Mouse (Mus musculus) cerebellum, adult 11-12 months (tissue): ENCODE data around the gene Gfi1.

ENCODE experiments used
- DNase-seq: peaks from one replicate; pipeline ENCODE4 v3.0.0; 2022

Gene Gfi1

DNA sequence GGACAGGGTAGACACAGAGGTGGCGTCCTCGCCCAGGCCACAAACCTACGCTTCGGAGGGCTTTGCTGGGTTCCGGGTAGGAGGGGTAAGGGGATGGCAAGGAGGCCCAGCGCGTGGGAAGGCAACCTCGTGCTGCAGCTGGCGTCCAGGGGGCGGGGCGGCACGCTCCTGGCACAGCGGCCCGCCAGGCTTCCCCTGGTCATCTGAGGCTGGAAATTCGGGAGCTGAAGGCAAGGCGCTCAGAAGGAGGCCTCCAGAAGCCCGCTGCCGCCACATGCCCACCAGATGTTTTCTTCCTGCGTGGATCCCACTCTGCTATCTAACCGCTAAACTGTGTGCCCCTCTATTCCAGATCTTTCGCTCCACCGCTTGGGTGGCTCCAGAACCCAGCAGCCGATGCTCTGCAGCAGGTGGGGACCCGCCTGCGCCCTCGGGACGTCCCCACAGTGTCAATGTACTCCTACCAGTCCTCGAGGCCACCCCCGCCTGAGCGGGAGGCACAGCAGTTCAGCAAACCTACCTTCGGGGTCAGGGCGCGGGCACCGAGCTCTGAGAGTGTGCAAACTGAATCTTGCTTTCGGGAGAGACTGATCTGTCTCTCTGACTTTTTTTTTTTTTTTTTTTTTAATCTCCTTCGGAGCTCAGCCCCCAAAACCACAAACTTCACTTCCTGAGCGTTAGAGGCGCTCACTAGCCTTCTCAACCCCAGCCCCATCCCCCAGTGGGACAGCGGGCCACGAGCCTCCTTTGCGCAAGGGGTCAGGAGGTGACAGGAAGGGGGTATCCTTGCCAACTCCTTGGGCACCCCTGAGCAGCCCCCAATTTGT, at the start of gene Gfi1:
Gfi1 (minus strand) TSS at position 602 of the 827 bp plus-strand sequence.
- no peak for DNase-seq

- no peak for DNase-seq
Observed at GRCm38 (mm10) chr5:107772049-107772448, 46.2 kb upstream of the Gfi1 start.

DNA sequence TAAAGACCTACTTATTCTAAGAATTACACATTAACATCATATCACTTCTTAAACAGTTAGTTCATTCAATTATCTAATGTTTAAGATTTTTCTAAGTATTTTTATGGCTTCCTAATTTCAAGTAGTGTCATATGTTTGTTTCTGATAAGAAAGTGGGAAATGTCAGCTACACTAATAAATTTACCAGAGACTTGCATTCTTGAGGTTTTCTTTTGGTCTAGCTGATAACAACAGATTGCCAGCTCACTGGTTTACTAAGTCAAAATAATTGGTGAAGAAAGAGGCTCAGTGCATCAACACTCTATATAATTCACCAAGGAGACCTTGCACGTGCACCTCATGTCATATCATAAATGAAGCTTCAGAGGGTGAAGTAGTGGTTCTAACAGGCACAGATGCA, 42.4 kb upstream of the Gfi1 start:
- DNase-seq: no peak

GRCm38 (mm10) chr5:107765946-107766345, 40.1 kb upstream of the Gfi1 start:
- DNase-seq: no peak

DNA sequence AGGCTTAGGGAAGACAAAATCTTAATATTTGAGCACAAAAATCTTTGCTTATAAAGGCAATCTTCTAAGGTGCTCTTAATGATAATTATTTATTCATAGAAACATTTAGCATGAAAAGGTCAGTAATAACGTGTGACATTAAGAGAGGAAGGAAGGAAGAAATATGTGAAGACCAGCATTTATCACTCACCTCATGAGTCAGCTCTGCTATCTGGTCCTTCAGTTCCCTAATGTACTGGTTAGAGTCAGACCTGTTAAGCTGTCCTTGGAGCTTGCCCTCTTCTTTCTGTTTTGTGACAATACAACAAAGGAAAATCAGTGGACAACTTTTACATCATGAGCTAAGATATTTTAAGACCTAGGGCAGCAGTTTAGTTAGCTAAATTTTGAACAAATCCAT, 38.6 kb upstream of the Gfi1 start:
- no peak for DNase-seq

DNA sequence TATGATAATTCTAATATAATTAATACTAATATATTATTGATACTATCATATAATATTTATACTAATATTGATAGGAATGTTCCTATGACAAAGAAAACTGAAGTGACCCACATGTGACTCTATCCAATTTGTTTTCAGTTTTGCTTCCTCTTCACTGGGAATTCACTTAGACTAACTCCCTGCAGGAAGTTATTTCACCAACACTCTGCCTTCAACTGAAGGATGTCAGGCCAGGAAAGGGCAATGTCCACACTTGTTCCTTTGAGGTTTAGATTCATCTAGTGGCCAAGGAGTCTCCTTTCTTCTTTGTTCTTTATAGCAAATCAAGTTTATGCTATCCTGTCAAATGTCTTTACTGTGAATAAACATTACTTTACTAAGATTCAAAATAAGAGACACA, 37.8 kb upstream of the Gfi1 start:
- DNase-seq: no peak

DNA sequence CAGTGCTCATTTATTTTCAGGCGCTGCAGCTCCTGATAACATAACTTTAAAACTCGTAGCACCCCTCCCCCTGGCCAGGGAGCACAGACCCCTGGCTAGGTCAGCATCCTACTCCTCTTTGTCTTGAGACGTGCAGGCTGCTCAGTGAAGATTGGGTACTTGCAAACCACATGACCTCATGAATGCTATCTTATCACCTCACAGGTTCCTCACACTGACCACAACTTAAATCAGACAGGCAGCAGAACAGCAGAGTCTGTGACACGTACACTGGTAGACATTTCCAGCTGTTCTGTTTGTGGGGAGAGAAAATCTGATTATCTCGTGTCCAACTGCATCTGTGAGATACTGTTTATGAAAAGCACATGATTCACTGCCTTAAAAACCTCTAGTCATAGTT, 33.3 kb upstream of the Gfi1 start:
- DNase-seq: no peak

DNA sequence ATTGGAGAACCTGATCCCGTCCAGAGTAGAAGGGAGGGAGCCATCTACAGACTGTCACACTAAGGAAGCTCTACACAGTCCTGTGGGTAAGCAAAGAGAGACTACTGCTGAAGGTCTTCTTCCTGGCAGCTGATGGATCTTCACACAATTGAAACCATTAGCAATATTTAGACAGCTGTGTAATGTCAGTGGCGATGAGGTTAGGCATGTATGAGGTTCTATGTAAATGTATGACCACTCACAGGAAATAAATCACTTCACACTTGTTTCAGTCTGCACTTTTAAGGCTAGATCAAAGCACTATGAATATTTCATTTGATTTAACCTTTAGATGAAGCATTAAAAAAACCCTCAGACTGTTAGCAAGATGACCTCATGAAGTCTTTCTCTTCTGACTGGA, 30.2 kb upstream of the Gfi1 start:
- no peak for DNase-seq

GRCm38 (mm10) chr5:107754740-107755139, 28.9 kb upstream of the Gfi1 start:
- no peak for DNase-seq

DNA sequence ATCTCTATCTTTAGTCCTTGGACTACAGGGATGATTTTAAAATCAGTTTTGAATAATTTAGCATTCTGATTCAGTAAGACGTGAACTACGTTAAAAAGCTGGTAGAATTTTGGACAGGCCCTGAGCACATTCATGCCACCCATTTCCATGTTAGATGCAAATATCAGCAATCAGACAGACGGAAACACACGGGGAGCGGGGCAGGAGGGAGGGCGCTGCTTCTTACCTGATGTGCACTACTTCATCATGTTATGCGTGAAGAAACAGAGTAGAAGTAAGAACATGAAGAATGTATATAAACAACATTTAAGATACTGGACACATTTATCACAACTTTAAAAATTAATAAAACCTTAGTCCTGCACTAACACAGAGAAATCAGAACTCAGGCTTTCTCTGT, 27.8 kb upstream of the Gfi1 start:
- no peak for DNase-seq

- DNase-seq: no peak
Observed at GRCm38 (mm10) chr5:107749229-107749916, 23.5 kb upstream of the Gfi1 start.

- DNase-seq: no peak
Observed at GRCm38 (mm10) chr5:107739023-107739422, 13.2 kb upstream of the Gfi1 start.

DNA sequence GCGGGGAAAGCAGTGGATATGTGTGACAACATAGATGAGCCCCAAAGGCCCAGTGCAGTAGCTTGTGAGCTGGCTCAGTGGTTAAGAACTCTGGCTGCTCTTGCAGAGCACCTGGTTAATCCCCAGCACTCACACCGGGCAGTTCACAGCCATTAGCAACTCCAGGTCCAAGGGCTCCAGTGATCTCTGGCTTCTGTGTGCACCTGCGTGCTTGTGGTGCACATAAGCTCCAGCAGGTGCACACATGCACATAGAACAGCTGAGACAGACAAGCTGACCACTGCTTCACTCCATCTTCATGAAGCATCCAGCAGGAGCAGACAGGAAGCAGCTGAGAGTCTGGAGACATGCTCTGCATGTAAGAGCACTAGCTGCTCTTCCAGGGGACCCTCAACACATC, 12.5 kb upstream of the Gfi1 start:
- DNase-seq: no peak

DNA sequence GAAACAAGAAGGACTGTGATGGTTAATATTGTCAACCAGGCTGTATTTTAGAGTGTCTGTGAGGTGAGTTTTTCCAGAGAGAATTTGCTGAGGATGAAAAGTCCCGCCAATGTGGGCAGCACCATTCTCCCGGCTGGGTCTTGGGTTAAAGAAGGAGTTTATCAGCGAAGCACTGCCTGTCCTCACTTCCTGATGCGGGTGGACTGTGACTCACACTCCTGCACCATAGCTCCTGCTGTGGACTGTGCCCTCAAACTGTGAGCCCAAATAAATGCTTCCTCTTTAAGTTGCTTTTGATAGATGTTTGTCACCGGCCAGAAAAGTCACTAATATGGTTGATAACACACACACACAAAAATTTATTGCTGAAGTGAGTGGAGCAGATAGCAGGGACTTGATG, 10.3 kb upstream of the Gfi1 start:
- DNase-seq: no peak

- no peak for DNase-seq
Observed at GRCm38 (mm10) chr5:107731844-107732243, 6.0 kb upstream of the Gfi1 start.

GRCm38 (mm10) chr5:107731408-107731807, 5.6 kb upstream of the Gfi1 start:
- no peak for DNase-seq

DNA sequence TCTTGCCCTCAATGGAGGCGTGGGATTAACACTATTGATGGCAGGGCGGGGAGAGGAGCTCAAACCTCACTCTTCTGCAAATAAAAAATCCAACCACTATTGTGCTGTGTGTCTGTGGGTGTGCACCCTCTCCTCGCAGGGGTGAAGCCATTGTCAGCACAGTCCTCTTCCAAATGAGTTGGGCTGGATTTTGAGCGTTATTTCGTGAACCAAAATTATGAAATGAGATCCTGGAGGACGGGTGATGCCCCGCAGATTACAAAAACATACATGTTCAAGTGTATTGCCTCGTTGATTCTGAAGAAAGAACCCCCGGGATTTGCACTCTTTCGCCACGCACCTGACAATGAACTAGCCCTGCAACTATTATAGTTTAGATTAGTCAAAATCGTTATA, 1.2 kb upstream of the Gfi1 start:
- no peak for DNase-seq

- no peak for DNase-seq
Observed at GRCm38 (mm10) chr5:107726281-107727006, 608 bp upstream of the Gfi1 start.

- DNase-seq: no peak
Observed at GRCm38 (mm10) chr5:107724661-107725434, 988 bp downstream of the Gfi1 start.

DNA sequence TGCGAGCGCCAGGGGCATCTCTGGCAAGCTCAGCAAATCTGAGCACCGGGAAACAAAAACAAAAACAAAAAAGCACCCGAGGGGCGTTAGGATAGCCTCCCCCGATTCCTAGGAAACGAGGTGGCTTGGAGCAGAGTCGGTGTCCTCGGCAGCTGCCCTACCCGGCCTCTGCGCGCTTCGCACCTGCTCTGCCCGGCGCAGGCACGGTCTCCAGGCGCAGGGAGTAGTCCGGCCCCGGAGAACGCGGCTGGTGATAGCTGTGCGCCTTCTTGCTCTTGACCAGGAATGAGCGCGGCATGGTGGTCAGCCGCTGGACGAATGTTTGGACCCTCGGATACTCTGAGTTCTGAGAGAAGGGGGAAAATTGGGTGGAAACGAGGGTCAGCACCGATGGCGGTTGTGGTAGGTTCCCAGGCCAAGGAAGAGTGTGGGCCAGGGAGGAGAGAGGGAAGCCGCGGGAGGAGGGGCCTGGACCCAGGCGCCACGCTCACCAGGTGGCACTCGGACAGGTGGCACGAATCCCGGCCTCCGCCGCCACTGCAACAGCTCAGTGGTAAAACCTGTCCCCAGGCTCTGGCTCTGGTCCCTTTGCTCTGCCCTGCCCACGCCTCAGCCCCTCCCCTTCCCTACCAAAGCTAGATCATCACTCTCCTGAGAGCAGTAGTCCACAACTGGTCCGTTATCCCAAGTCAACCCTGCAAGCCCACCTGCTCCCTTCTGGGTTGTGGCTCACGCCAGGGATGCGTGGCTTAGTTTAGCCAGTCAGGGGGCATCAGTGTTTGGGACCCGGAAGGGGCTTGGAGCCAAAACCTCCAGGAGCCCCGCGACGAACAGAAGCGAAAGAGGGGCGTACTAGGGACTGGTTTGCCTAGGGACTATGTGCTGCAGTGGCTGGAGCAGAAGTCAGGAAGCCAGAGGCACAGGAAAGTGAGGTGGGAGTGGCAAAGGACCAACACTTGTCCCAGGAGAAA, 2.0 kb downstream of the Gfi1 start:
- DNase-seq: no peak

DNA sequence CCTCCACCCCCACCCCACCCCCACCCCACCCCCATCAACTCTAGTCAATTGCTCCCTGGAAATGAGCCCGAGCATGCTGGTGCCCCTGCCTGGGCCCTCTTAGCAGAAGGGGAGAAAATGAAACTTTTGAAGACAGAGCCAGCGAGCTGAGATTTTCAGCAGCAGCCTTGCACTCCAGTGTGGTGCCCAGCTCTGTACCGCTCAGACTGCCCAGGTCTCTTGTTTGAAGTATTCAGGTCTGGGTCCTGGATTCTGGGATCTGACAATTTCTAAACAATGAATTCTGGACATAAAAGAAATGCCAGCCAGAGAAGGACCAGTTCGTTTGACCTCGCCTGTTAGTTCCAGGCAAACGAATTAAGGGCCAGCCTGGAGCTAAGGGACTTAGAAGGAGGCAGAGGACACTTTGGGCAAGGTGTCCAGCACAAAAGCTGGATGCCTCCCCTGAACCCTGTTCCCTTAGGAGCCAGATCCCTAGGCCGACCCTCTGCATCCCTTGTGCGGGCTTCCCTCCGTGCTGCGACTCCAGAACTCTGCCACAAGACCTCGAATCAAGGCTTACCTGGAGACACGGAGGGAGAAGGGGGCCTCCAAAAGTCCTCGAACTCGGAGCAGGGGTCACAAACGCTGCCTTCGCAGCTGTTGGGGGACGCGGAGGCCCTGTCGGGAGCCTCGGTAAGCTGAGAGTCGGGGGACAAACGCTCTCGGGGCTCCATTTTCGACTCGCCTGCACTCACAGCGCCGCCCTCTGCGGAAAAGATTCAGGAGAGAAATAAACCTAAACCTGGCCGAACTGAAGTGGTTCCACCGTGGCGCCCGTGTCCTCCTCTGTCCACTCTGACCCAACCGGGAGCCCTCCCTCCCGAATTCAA, 2.9 kb downstream of the Gfi1 start:
- no peak for DNase-seq
